Mouse (Mus musculus) c-Kit-positive CD71-positive TER-119-negative erythroid progenitor cells, embryonic 14.5 days (primary cell): Measurements from ENCODE around the gene Hras.

Experiments used
- DNase-seq: peaks from one replicate; pipeline ENCODE4 v3.0.0-alpha.2; 2013; ENCODE audit warnings: low read depth

Gene Hras

GRCm38 (mm10) chr7:141213605-141214235, 19.9 kb upstream of the Hras start, which contains the start of gene Lmntd2:
Gene Lmntd2 (minus strand): TSS chr7:141214080.
- no peak for DNase-seq

GRCm38 (mm10) chr7:141213133-141213532, 19.3 kb upstream of the Hras start:
- DNase-seq: no peak

- no peak for DNase-seq
Observed at GRCm38 (mm10) chr7:141210606-141211131, 16.9 kb upstream of the Hras start.

- DNase-seq: no peak
Observed at GRCm38 (mm10) chr7:141210137-141210536, 16.3 kb upstream of the Hras start.

- DNase-seq: no peak
Observed at GRCm38 (mm10) chr7:141209526-141209925, 15.7 kb upstream of the Hras start.

- no peak for DNase-seq
Observed at GRCm38 (mm10) chr7:141206182-141206937, 12.6 kb upstream of the Hras start.

- no peak for DNase-seq
Observed at GRCm38 (mm10) chr7:141205504-141205903, 11.7 kb upstream of the Hras start.

GRCm38 (mm10) chr7:141204546-141204945, 10.7 kb upstream of the Hras start:
- no peak for DNase-seq

- DNase-seq: no peak
Observed at GRCm38 (mm10) chr7:141198121-141198520, 4.3 kb upstream of the Hras start.

GRCm38 (mm10) chr7:141196619-141197282, 2.9 kb upstream of the Hras start:
- DNase-seq: no peak

GRCm38 (mm10) chr7:141195754-141196153, 1.9 kb upstream of the Hras start:
- no peak for DNase-seq

- DNase-seq: peak; percentile 94
Observed at GRCm38 (mm10) chr7:141194830-141195229, 1.0 kb upstream of the Hras start.

GRCm38 (mm10) chr7:141194409-141194808, 604 bp upstream of the Hras start:
- DNase-seq: no peak

GRCm38 (mm10) chr7:141193348-141193856, 403 bp downstream of the Hras start:
- DNase-seq: no peak

- DNase-seq: no peak
Observed at GRCm38 (mm10) chr7:141192776-141193347, 943 bp downstream of the Hras start.

- no peak for DNase-seq
Observed at GRCm38 (mm10) chr7:141191796-141192685, 1.8 kb downstream of the Hras start.

- DNase-seq: no peak
Observed at GRCm38 (mm10) chr7:141191036-141191435, 2.8 kb downstream of the Hras start.

GRCm38 (mm10) chr7:141190220-141190619, 3.6 kb downstream of the Hras start:
- no peak for DNase-seq

- DNase-seq: no peak
Observed at GRCm38 (mm10) chr7:141188733-141189132, 5.1 kb downstream of the Hras start.

GRCm38 (mm10) chr7:141188194-141188593, 5.6 kb downstream of the Hras start:
- no peak for DNase-seq

GRCm38 (mm10) chr7:141176173-141176572, 17.6 kb downstream of the Hras start:
- peak; percentile 87 for DNase-seq
